Mouse (Mus musculus): ENCODE data around the gene Naa20.

DNA sequence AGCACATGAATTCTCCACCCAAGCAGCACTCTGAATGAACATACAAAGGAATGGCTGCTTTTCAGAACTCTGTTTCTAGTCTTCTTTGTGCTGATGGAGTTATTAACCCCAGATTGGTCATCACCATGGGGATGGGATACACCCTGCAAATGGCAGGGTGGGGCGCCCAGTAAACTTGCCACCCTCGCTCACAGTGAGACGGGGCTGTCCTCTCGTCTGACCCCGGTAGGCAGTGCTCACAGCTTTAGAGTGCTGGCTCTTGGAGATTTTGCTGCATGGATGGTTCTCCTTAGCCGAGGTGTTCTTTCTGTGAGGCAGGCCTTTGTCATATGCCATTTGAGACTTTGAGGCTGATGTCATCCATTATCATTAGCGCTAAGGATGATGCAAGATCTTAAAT, 56.7 kb downstream of the Naa20 start:
- TF ChIP-seq POLR2A (IDR thresholded peaks at IDR 0.05; ENCODE audit: low read depth, low read length) (no peak), CTCF (IDR thresholded peaks at IDR 0.05; ENCODE audit: extremely low read depth, insufficient read depth, insufficient read length, insufficient replicate concordance) (no peak)
